Mouse (Mus musculus): ENCODE data around the gene Pbx1.

GRCm38 (mm10) chr1:168268751-168269623, 163.1 kb downstream of the Pbx1 start:
- TF ChIP-seq CTCF (IDR thresholded peaks at IDR 0.05; ENCODE audit: low read depth) (no peak), EP300 (IDR thresholded peaks at IDR 0.05; ENCODE audit: low read depth) (no peak)
